Mouse (Mus musculus) forebrain, embryonic 14.5 days (tissue): ENCODE data around the gene Tle1. TPM values are rescaled to one million over a fixed set of nuclear protein-coding genes. Genes with fewer than 3 reads are reported as not detected.
A peak's percentile ranks its signal among the peaks of the same experiment; 100 is the strongest.

Experiments
- ATAC-seq: fragments of 200-750 bp; cut with Nextera tagmentation; 2 replicates; pipeline ENCODE4 v1.8.0; 2017; ENCODE audit warnings: mild to moderate bottlenecking, moderate library complexity
- DNase-seq: peaks from one replicate; pipeline ENCODE4 v3.0.0-alpha.2; 2015; ENCODE audit warnings: low spot score
- H3K27ac ChIP-seq: fragments of 300-500 bp; sonication (generic); 2 replicates; pipeline ENCODE4 v1.5.1; 2014; ENCODE audit warnings: low read depth, mild to moderate bottlenecking, control low read depth, low read length, moderate library complexity
- H3K27me3 ChIP-seq: fragments of 300-500 bp; sonication (generic); replicated peaks from 2 replicates; pipeline ENCODE4 v1.6.1; 2014; ENCODE audit warnings: low read length, control low read depth, mixed read lengths; ENCODE audit not compliant: control insufficient read depth, insufficient read depth
- H3K36me3 ChIP-seq: fragments of 300-500 bp; sonication (generic); 2 replicates; pipeline ENCODE4 v1.6.1; 2014; ENCODE audit warnings: low read length, control low read depth; ENCODE audit not compliant: control insufficient read depth, insufficient read depth
- H3K4me1 ChIP-seq: fragments of 300-500 bp; sonication (generic); 2 replicates; pipeline ENCODE4 v1.6.1; 2014; ENCODE audit warnings: antibody characterized with exemption, low read length, control low read depth; ENCODE audit not compliant: control insufficient read depth, insufficient read depth
- H3K4me2 ChIP-seq: fragments of 300-500 bp; sonication (generic); 2 replicates; pipeline ENCODE4 v1.6.1; 2014; ENCODE audit warnings: mild to moderate bottlenecking, control low read depth, low read length
- H3K4me3 ChIP-seq: fragments of 300-500 bp; sonication (generic); 2 replicates; pipeline ENCODE4 v1.5.1; 2014; ENCODE audit warnings: low read depth, low read length, control low read depth
- H3K9ac ChIP-seq: fragments of 300-500 bp; sonication (generic); 2 replicates; pipeline ENCODE4 v1.6.1; 2014; ENCODE audit warnings: mild to moderate bottlenecking, low read length, control low read depth, moderate library complexity
- H3K9me3 ChIP-seq: fragments of 300-500 bp; sonication (generic); replicated peaks from 2 replicates; pipeline ENCODE4 v1.6.1; 2016; ENCODE audit warnings: low read length, control low read depth, mixed read lengths; ENCODE audit not compliant: control insufficient read depth
- WGBS: fragments of 180-500 bp; shearing (Covaris S2); extraction: QIAGEN DNeasy Blood & Tissue Kit; methylation state at CpG from one replicate; pipeline ENCODE4 v1.1.7; 2014; 5-methylcytosine and 5-hydroxymethylcytosine counted together
- polyA plus RNA-seq: library from polyadenylated mRNA; unstranded; fragments of >200 nt; fragmentation: Nextera tagmentation; extraction: Ambion mirVana; gene quantifications from 2 replicates; pipeline ENCODE4 v1.2.1, GENCODE M21; 2014

Gene Tle1
- polyA plus RNA-seq, 1 experiment from 2014 or later: 41.2 TPM

DNA sequence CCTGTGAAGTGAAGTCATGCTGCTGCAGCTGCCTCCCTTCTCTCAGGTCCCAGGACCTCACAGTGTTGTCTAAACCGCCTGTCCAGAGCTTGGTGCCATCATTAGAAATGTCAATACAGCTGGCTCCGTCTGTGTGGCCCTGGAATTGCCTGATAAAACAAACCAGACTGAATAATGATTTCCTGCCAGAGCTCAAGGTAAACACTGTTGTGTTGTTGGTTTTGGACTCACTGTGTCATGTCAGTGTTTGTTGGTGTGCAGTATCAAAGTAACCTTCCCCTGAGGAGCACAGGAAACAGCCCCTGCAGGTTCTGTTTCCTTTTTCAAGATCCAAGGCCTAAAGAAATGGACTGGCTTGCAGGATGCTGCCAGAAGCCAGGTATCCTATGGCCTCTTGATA, 78.4 kb downstream of the Tle1 start:
- WGBS: 77% methylated on average over 2 of the region's 2 CpGs
- Histone ChIP-seq H3K4me2 (no peak overlapping the region), H3K9me3 (no peaks in the 10 kb centered on the region), H3K4me1 (no peaks in the 10 kb centered on the region), H3K36me3 (peaks cover 71% of the 10 kb centered on the region), H3K27me3 (no peaks in the 10 kb centered on the region), H3K27ac (no peak overlapping the region), H3K4me3 (no peak overlapping the region), H3K9ac (no peak overlapping the region)
- DNase-seq (no peak), ATAC-seq (no peak)

DNA sequence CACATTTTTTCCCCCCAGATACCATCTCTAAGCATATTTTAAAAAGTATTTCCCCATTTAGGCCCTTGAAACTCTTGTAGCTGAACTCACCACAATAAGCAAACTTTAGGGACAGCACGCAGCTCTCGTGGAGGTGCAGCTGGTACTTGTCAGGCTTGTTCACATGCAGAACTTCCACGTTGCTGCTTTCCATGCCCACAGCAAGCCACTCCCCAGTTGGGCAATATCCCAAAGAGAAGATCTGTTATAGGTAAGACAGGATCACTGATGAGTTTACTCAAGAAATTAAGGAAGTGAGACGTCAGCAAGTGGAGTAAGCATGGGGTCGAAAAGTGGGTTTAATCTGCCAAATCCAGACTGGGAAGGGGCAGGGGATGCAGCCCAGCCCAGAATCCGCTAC, 80.7 kb downstream of the Tle1 start:
- peaks cover 59% of the 10 kb centered on the region for H3K36me3 ChIP-seq

GRCm38 (mm10) chr4:72105702-72106101, 95.0 kb downstream of the Tle1 start:
- Histone ChIP-seq H3K4me2 (no peak overlapping the region), H3K36me3 (0 out of 2 replicates have a peak, but pooled peaks cover 4% of the 10 kb centered on the region), H3K4me1 (no peaks in the 10 kb centered on the region), H3K9me3 (0 out of 2 replicates have a peak, but pooled peaks cover 4% of the 10 kb centered on the region), H3K27ac (no peak overlapping the region), H3K4me3 (no peak overlapping the region), H3K27me3 (no peaks in the 10 kb centered on the region), H3K9ac (no peak overlapping the region)
- DNase-seq (peak; percentile 66), ATAC-seq (peak; percentile 77)

More for the DNA sequence above, 80.7 kb downstream of the Tle1 start:
- DNase-seq (no peak), ATAC-seq (no peak)
- Histone ChIP-seq H3K4me3 (no peak overlapping the region), H3K4me2 (no peak overlapping the region), H3K27ac (no peak overlapping the region), H3K4me1 (no peaks in the 10 kb centered on the region), H3K27me3 (no peaks in the 10 kb centered on the region), H3K9me3 (no peaks in the 10 kb centered on the region), H3K9ac (no peak overlapping the region)
- 96% methylated on average over 6 of the region's 6 CpGs for WGBS

GRCm38 (mm10) chr4:72104186-72104585, 96.5 kb downstream of the Tle1 start:
- ATAC-seq (no peak), DNase-seq (no peak)
- Histone ChIP-seq H3K4me2 (no peak overlapping the region), H3K27me3 (no peaks in the 10 kb centered on the region), H3K4me3 (no peak overlapping the region), H3K9me3 (peaks cover 6% of the 10 kb centered on the region; the same call in 1 of the 2 replicates), H3K9ac (no peak overlapping the region), H3K36me3 (0 out of 2 replicates have a peak, but pooled peaks cover 3% of the 10 kb centered on the region), H3K27ac (no peak overlapping the region), H3K4me1 (no peaks in the 10 kb centered on the region)

DNA sequence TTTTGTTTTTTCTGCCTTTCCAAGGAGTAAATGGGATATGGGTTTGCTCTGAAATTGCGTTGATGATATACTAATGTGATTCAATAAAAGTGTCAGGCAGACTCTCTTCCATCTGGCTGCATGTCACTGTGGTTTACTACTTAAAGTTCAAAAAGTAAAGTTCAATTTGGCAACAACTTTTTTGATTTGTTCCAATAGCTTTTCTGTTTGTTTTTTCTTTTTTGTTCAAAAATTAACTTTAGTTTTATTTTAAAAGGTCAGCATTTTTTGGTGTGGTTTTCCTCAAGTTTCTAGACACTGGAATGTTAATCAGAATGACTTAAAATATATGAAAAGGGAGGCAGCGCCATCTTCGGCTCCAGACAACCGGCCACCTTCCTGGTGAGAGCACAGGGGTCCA, 112.9 kb downstream of the Tle1 start:
- no peaks in the 10 kb centered on the region for H3K36me3 ChIP-seq
- no peak for ATAC-seq
- DNase-seq: no peak
- H3K4me1 ChIP-seq: no peaks in the 10 kb centered on the region
- no peak overlapping the region for H3K4me3 ChIP-seq
- WGBS: 89% methylated on average over 4 of the region's 4 CpGs
- H3K27ac ChIP-seq: no peak overlapping the region
- no peaks in the 10 kb centered on the region for H3K9me3 ChIP-seq
- H3K27me3 ChIP-seq: no peaks in the 10 kb centered on the region
- H3K9ac ChIP-seq: no peak overlapping the region
- H3K4me2 ChIP-seq: no peak overlapping the region

GRCm38 (mm10) chr4:72069111-72069534, 131.6 kb downstream of the Tle1 start:
- no peak for ATAC-seq
- H3K27ac ChIP-seq: no peak overlapping the region
- no peak overlapping the region for H3K9ac ChIP-seq
- no peaks in the 10 kb centered on the region for H3K27me3 ChIP-seq
- no peak overlapping the region for H3K4me2 ChIP-seq
- DNase-seq: peak; percentile 48
- WGBS: 70% methylated on average over 5 of the region's 5 CpGs
- no peaks in the 10 kb centered on the region for H3K9me3 ChIP-seq
- no peaks in the 10 kb centered on the region for H3K36me3 ChIP-seq
- no peak overlapping the region for H3K4me3 ChIP-seq
- H3K4me1 ChIP-seq: no peaks in the 10 kb centered on the region

GRCm38 (mm10) chr4:72067937-72068336, 132.8 kb downstream of the Tle1 start:
- WGBS: 71% methylated on average over 3 of the region's 3 CpGs
- no peaks in the 10 kb centered on the region for H3K36me3 ChIP-seq
- H3K9ac ChIP-seq: no peak overlapping the region
- H3K9me3 ChIP-seq: no peaks in the 10 kb centered on the region
- no peak overlapping the region for H3K27ac ChIP-seq
- H3K4me3 ChIP-seq: no peak overlapping the region
- no peaks in the 10 kb centered on the region for H3K4me1 ChIP-seq
- DNase-seq (peak; percentile 12), ATAC-seq (no peak)
- no peak overlapping the region for H3K4me2 ChIP-seq
- H3K27me3 ChIP-seq: no peaks in the 10 kb centered on the region
